Mouse (Mus musculus) left cerebral cortex, adult 9 months (tissue): Measurements from ENCODE around the gene Mov10l1.

Source experiments
- DNase-seq, 2 experiments: peaks; one replicate each; pipeline ENCODE4 v3.0.0; 2022; ENCODE audit warnings: low spot score in 2 of 2

Gene Mov10l1

DNA sequence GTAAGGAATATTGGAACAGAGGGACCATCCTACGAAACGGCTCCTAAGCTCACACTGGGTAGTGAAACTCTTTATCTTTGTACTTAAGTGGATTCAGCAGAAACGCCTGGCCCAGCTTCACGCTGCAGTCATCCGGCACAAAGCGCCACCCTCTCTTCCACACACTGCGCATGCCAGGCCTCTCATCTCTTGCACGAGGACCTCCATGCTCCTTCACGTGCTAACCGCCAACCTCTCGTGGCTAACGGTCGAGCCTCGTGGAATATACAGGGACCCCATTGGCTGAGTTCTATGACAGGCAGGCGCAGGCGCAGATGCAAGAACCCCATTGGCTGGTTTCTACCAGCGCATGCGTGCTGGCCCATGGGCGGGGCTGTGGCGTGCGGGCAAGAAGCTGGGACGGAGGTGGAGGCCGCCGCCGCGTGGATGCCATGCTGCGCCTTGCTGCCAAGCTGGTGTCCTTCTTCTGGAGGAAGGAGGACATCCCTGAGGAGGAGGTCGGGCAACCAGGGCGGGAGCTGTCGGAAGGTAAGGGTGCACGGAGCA lies at the start of gene Mov10l1:
Gene Mov10l1 (plus strand): TSS at position 376 of the 546 bp plus-strand sequence.
- DNase-seq, result no peak

DNA sequence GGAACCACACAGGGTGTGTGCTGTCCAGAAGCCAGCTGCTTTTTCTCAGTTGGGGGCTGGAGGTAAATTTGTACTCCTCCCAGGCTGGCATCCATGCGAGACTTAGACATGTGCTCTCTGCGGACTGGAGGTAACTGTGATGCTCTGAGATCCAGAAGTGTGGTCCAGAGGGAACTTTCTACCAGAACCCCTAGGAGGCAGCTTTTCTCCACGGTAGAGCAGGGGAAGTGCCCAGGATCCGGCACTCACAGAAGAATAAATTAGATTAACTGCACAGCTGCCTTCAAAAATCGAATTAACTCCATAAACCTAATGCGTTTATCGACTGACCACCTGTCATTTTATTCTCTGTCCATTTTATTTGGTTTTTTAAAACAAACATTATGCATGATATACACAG lies 48.6 kb upstream of the Mov10l1 start:
- DNase-seq, result peak in 1 of 2 experiments; percentile 34

- DNase-seq, result no peak
Observed at GRCm38 (mm10) chr15:88936619-88937290, 46.0 kb upstream of the Mov10l1 start.

DNA sequence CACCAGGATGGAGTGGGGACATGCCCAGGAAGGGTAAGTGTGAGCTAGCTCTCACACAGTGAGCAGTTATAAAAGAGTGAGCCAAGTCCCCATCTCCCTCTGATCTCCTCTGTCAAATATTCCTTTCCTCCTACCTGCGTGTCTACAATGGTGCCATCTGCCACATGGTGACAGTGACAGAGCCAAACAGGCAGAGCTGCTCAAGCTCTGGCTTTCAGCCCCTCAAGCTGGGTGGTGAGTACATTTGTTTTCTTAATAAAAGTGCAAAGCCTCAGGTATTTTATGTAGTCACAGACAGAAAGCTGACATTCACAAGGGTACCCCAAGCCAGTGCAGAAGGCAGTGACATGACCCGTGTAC lies 45.4 kb upstream of the Mov10l1 start:
- DNase-seq, result no peak

GRCm38 (mm10) chr15:88942783-88943182 lies 39.9 kb upstream of the Mov10l1 start:
- DNase-seq, result no peak

- peak in 1 of 2 experiments; percentile 10 for DNase-seq
Observed at GRCm38 (mm10) chr15:88943896-88944551, 38.7 kb upstream of the Mov10l1 start.

DNA sequence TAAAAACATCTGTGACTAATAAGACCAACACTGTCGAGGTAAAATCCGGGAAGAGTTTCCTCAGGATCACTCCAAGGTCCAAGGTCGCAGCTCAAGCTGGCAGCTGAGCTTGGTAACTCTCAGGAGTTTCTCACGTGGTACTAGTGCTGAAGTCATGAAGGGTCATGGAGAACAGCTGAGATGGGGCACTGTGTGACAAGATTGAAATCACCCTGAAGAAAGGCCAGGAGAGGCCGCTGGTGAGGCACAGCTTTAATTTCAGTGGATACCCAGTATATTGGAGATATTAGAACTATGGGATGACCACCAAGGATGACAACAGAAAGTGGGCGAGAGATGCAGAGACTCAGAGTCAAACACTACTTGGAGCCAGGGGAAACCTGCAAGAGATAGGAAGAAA lies 35.9 kb upstream of the Mov10l1 start:
- no peak for DNase-seq

DNA sequence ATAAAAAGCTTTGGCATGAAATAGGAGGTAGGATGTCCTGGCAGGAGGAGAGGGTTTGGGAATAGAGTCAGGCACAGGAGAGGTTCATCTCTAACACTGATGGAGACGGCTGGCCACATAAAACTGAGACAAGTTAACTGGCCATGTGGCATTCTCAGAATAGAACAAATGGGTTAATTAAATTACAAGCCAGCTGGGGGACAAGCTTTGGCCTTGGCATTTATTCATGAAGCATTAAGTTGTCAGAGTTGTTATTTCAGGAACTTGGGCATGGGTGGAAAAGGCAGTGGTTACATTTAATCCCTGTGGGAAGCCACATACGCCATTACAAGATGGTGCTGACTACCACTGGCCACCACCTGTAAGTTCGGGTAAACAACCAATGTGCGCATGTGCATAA lies 31.5 kb upstream of the Mov10l1 start:
- no peak for DNase-seq

DNA sequence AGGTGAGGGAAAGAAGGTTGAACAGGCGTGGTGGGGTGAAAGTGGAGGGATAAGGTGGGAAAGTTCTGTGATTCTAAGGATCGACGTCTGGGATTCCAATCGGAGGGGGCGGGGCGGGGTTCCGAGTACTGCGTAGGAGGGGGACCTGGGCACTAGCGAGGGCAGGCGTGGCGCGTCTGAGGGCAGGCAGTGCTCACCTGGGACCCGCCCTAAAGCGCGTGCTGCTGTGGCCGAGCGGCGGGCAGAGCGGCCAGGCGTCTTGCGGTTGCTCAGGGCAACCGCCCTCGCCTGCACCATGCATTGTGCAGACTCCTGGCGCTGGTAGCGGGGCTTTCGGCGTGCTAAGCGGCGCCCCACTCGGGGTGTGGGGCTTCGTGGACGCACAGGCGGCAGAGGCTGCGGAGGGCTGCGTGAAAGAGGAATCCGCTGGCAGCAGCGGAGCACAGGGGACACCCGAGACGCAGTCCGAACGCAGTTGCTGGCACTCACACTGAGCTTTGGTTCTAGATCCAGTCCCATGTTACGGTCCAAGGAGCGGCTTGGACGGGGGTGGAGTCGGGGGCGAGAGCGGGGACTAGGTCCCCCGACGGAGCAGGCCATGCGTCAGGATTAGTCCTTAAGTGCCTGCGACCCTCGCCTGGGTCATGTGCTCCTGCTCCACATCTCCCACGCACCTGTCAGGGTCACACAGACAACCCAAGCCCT lies 28.2 kb upstream of the Mov10l1 start, which contains the start of gene Ttll8:
Gene Ttll8 (minus strand): TSS at position 51 of the 705 bp plus-strand sequence.
- DNase-seq, result no peak

- no peak for DNase-seq
Observed at GRCm38 (mm10) chr15:88955342-88955741, 27.4 kb upstream of the Mov10l1 start.

DNA sequence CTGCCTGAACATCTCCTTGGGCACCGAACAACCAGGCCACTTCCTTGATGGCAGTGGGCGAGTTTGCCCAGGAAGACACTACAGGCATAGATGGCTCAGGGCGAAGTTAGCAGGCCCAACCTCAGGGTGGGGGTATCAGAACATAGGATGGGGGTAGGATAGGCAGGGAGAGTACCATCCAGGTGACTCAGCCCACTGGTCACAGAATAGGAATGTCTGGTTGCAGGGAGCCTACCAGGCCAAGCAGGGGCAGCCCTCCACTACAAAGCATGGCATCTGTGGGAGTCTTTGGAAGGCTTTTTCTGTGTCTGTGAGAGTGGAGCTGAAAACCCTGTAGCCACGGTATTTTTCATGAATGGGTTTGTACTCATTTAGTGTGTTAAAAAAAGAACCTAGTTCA lies 25.2 kb upstream of the Mov10l1 start:
- no peak for DNase-seq

DNA sequence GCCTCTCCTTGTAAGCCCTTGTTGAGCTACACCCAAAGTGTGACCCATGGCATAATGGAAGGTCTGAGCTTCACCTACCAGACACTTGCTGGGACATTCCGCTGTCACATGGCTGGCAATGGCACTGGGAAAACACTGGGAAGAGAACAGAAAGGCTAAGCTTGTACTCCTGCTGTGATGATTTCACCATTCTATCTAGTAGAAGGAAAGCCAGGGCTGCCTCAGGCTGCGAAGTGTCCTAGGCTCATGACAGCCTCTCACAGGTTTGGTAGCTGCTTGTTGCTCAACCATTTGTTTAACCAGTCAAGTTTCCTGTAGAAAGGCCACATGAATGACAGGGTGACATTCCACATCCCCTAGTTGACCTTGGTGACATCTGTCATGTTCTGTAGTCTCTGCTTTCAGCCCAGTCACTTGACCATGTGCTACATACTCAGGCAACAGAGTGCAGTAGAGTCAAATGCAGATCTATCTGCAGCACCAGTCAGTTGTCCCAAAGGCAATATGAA lies 18.6 kb upstream of the Mov10l1 start:
- DNase-seq, result no peak

DNA sequence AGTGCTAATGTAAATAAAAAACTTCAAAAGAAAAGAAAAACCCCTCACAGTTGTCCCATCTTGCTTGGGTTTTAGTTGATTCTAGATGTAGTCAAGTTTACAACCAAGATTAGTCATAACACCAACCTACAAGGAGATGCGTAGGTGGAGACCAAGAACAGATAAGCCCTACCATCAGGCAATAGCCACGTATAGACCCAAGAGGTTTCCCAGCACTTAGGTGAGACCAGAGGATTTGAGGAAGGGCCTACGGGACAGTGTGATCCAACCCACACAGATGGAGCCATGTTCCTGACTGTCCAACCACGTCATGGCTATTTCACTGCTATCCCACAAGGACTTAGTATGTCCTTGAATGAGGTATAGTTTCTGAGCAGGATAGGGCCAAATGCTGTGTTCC lies 10.4 kb upstream of the Mov10l1 start:
- no peak for DNase-seq

DNA sequence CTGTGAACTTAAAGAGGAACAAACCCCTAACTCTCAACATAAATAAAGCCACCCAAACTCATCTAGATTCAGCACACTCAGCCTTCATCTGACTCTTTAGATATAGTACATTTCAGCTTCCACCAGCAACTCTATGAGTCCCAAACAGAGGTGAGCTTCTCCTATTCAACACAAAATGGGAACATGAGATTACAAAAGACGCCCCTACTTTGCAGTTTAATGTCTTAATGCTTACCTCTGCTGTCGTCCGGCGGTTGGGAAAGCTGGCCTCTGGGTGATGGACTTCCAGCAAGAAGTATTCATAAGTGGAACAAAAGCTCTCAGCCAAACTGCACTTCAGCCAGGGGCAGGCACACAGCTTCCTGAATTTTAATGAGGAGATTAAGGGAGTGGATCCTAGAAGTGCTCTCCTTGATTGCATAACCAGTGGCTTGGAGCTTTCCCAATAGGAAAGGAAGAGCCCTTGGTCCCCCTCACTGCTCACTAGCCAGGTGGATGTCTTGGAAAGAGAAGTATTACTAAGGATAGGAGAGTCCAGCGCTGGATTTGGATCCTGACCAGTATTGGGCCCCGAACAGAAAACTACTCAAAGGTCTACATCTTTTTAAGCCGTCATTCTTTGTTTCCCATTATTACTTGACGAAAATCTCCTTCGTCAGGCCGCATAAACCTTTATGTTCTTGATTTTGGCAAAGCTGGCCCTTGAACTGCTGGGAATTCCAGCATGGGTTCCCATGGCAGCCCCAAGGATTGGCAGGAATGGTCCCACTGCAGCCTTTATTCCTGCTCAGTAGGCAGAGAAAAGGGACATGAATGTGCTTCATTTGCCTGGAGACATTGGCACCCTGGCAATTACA lies 4.2 kb upstream of the Mov10l1 start, which contains the start of gene Mlc1:
Gene Mlc1 (minus strand): TSS at position 727 of the 857 bp plus-strand sequence.
- DNase-seq, result peak; percentile 19 to 39

GRCm38 (mm10) chr15:88979138-88979446 lies 3.6 kb upstream of the Mov10l1 start:
- no peak for DNase-seq

DNA sequence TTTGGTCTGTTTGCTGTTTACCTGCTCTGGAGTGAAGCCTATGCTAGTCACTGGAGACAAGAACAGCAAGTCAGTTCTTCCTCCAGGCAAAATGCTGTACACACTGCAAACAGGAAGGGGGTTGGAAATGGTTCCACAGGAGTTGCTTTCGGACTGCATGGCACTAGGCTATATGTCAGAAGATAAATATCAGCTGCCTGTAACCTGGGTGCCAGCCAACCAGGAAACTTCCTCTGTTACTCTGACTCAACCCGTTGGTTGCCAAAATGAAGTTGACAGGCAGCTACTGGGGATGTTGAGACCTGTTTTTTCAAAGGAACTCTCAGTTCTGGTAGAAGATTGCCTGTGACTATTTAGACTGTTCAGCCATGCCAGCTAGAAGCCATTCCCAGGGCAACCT lies 6.5 kb downstream of the Mov10l1 start:
- no peak for DNase-seq

DNA sequence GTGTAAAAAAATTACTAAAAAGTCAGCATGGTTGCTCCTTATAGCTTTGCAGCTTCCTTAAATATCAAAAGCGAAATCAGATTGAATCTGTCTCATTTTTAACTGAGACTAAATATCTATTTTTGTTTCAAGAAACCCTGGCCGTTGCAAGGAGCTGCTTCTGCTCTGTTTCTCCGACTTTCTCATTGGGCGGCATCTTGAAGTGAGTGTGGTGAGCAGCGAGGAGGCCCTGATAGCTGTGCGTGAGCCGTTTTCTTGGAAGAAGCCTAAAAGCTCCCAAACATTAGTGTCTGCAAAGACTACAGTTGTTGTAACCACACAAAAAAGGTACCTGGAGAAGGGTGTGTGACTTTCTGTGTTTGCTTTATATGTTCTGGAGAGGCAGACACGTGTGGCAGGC lies 15.9 kb downstream of the Mov10l1 start:
- DNase-seq, result no peak

- no peak for DNase-seq
Observed at GRCm38 (mm10) chr15:88999124-88999523, 16.4 kb downstream of the Mov10l1 start.

- no peak for DNase-seq
Observed at GRCm38 (mm10) chr15:89000367-89000766, 17.7 kb downstream of the Mov10l1 start.

GRCm38 (mm10) chr15:89001245-89001644 lies 18.5 kb downstream of the Mov10l1 start:
- no peak for DNase-seq

DNA sequence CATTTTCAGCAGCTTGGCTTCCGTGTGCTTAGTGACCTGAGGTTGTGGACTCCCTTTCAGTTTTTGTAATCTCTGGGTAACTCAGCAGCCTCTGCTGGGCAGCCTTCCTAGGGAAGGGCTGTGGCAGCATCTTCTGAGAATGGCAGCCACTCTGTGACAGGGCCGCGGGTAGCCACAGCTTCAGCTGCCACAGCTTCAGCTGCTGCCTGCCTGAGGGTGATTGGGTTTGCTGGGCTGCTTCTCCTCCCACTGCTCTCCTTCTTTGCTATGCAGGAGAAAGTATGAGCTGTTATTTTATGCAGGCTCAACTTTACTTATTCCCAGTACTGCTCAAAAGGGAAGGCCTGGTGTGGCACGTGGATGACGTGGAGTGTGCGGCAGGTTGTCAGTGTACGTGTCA lies 24.3 kb downstream of the Mov10l1 start:
- DNase-seq, result no peak

- DNase-seq, result no peak
Observed at GRCm38 (mm10) chr15:89007781-89008180, 25.1 kb downstream of the Mov10l1 start.
